ENCODE assay signal across 16 mouse cellular contexts in the genomic region with DNA sequence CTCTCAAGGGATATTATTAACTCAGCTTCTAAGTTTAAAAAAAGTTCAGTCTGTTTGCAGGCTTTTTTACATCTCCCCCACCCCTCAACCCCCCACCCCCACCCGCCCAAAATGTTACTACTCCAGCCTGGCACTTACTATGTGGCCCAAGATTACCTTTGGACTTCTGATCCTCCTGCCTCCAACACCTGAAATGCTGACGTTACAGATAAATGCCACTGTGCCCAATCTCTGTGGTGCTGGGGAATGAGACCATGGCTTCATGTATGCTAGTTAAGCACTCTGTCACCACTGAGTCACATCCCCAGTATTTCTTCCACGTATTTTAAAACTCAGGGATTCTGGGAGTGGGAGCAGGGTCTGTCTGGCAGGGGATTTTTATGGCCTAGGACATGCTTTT.
"Had no signal": no experiment of that assay in that cellular context is flagged by ENCODE, and none has a peak within 500 bp of the region (broad histone marks: within the 10 kb centered on the region; RNA-seq: fewer than 3 reads in every experiment).

No protein-coding gene starts in this region.

- H3K36me3 ChIP-seq: liver, embryonic 12.5 days; lung, embryonic 15.5 days; midbrain, embryonic 15.5 days had no signal

- H3K4me2 ChIP-seq: liver, embryonic 12.5 days; lung, embryonic 15.5 days; midbrain, embryonic 11.5 days; midbrain, embryonic 15.5 days; neural tube, embryonic 12.5 days had no signal

- H3K27me3 ChIP-seq: liver, embryonic 12.5 days; lung, embryonic 15.5 days; megakaryocyte, embryonic 14.5 days; midbrain, embryonic 15.5 days; neural tube, embryonic 12.5 days had no signal

- H3K9me3 ChIP-seq: limb, embryonic 10.5 days; liver, embryonic 12.5 days; lung, embryonic 15.5 days; midbrain, embryonic 15.5 days; neural tube, embryonic 12.5 days had no signal

- H3K9ac ChIP-seq: liver, embryonic 12.5 days; lung, embryonic 15.5 days; midbrain, embryonic 15.5 days; neural tube, embryonic 12.5 days had no signal

- H3K4me3 ChIP-seq: left cerebral cortex, adult 2 months; limb, embryonic 10.5 days; liver, embryonic 12.5 days; lung, embryonic 15.5 days; megakaryocyte, embryonic 14.5 days; midbrain, embryonic 15.5 days; neural tube, embryonic 12.5 days had no signal

- DNase-seq: lung, postnatal 14 days; retina, postnatal 1 day; right cerebral cortex, postnatal 4 days; spleen, adult 18-20 months; thymus, postnatal 4 days had no signal

- ATAC-seq: hindbrain, postnatal 0 days; liver, embryonic 12.5 days; midbrain, embryonic 15.5 days had no signal

- H3K27ac ChIP-seq: hindbrain, postnatal 0 days; kidney, postnatal 0 days; left cerebral cortex, adult 2 months; limb, embryonic 10.5 days; liver, embryonic 12.5 days; lung, embryonic 15.5 days; macrophage; midbrain, embryonic 15.5 days; neural tube, embryonic 12.5 days had no signal
